Mouse (Mus musculus) liver, adult (tissue): ENCODE data around the gene a.
A peak's percentile ranks its signal among the peaks of the same experiment; 100 is the strongest.

Experiments
- GATA4 ChIP-seq: IDR thresholded peaks from 2 replicates; pipeline ENCODE4 v1.6.1; 2014; ENCODE audit warnings: mild to moderate bottlenecking, low read length; ENCODE audit not compliant: insufficient replicate concordance

a gene

GRCm38 (mm10) chr2:154807689-154808088 is 16.5 kb downstream of the a start:
- no peak for TF ChIP-seq GATA4

- TF ChIP-seq GATA4: no peak
Observed at GRCm38 (mm10) chr2:154809107-154809762, 18.0 kb downstream of the a start.

DNA sequence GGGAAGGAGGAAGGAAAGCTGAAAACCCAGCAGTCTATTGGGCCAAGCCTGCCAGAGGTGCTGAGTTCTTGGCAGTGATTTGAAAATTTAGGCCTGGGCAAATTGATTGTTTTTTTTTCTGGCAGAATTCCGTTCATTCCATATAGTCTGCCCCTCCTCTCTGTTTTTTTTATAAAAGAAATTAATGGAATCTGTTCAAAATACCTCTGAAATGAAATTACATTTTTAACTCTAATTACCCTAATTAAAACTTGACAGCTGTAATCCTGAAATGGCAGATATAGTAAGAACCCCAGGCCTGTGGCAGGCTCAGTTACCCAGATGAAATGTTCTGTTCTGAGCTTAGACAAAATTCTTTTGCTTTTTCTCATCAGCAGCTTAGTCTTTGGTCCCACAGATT is 19.6 kb downstream of the a start:
- TF ChIP-seq GATA4: no peak

DNA sequence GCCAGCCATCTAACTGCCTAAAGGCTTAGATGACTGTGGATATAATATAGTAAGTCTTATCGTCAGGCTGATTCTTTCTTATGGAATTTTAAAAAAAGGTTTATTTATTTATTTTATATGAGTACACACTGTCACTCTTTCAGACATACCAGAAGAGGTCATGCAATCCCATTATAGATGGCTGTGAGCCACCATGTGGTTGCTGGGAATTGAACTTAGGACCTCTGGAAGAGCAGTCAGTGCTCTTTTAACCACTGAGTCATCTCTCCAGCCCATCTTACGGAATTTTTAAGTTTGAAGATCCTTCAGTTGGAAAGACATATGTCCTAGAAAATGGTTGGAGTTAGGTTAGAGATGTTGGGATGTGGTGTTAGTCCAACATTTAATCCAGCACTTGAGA is 22.2 kb downstream of the a start:
- TF ChIP-seq GATA4: no peak

DNA sequence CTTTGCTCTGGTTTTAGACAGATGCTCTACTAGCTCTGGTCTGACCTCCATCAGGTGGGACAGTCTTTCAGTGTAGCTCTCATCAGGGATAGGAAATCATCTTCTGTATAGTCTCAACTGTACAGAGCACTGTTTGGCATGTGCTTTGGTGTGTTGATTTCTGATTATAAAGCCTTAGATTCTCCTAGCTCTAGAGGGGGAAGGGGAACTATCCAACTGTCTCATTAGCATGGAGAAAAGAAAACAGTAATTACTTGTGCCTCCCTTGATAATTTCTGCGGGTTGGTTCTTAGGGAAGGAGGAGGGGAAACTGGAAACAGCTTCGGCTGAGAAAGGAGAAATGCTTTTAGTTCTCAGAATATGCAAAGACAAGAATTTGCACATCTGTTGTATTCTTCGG is 25.9 kb downstream of the a start:
- TF ChIP-seq GATA4: no peak

DNA sequence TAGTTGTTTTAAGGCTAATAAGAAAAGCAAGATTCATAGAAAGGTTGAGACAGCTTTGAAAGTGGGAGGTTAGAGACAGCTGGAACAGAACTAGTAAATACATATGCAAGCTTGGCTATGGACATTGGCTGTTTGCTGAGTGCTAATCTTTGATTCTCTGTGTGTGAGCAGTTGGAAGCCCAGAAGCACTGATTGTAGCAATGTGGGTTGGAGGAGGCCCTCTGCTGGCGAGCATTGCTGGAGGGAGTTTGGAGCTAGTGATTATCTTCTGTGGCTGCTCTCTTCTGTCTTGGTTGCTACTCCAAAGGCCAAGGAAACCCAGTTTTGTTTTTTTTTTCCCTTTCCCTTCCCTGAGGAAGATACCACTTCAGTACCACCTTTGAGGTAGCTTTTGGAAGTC is 26.6 kb downstream of the a start:
- TF ChIP-seq GATA4: no peak

- TF ChIP-seq GATA4: no peak
Observed at GRCm38 (mm10) chr2:154818599-154818998, 27.4 kb downstream of the a start.

GRCm38 (mm10) chr2:154820346-154820745 is 29.1 kb downstream of the a start:
- TF ChIP-seq GATA4: no peak

DNA sequence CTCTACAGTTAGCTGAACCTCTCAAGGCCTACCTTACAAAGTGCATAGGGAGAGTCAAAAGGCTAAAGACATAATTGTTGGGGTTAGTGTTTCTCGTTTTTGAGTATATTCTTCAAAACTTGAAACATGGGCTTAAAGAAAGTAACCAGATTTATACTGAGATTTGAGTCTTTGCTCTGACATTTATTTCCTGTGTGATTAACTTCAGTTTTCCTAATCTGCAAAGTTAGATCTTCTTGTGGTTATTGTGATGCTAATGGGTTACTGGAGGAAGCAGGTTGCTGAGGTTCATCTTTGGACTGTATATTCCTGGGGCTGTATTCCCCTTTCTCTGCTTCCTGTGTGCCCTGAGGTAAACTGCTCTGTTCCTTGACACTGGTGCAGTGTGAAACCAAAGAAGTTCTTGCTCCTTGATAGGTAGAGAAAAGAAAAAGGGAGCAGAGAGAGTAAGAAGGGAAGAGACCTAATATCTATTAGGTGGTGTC is 34.9 kb downstream of the a start:
- TF ChIP-seq GATA4: no peak

DNA sequence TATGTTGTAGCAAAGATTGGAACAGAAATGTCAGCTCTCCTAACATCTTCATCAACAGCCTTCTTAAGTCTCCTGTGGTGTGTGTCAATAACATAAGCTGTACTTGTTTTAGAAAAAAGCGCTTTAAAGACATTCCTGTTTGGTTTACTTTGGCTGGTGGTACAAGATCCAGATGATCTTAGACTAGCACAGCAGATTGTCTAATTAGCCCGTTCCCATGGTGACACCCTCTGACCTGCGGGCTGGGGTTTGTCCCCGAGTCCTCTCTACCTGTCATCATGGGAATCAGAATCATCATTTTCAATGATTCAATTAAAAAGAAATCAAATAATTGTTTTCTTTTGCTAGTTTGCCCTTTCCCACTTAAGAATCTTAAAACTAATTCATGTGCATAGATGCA is 36.3 kb downstream of the a start:
- TF ChIP-seq GATA4: no peak

GRCm38 (mm10) chr2:154832471-154832870 is 41.3 kb downstream of the a start:
- TF ChIP-seq GATA4: no peak

GRCm38 (mm10) chr2:154834149-154834865 is 43.1 kb downstream of the a start:
- no peak for TF ChIP-seq GATA4

- TF ChIP-seq GATA4: no peak
Observed at GRCm38 (mm10) chr2:154836537-154836936, 45.3 kb downstream of the a start.

DNA sequence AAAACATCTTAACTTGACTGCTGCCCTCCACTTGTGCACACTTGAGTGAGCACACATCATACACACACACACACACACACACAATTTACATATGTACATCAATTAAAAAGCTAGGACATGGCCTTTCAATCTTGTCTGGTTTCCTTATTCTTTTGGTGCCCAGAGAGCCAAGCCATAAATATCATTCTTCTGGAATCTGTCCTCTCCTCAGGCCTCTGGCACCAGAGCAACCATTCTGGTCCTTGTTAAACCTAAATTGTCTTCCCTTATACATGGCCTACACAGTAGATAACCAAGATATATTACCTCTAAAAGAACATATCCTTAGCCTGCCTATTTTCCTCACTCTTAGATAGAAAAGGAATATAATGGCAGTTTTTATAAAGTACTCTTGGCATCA is 56.9 kb downstream of the a start:
- TF ChIP-seq GATA4: no peak

GRCm38 (mm10) chr2:154855383-154855782 is 64.2 kb downstream of the a start:
- peak; percentile 85; the same call in 1 of the 2 replicates for TF ChIP-seq GATA4

- no peak for TF ChIP-seq GATA4
Observed at GRCm38 (mm10) chr2:154863672-154864071, 72.5 kb downstream of the a start.

- TF ChIP-seq GATA4: no peak
Observed at GRCm38 (mm10) chr2:154865696-154866095, 74.5 kb downstream of the a start.
